Mouse (Mus musculus): ENCODE measurements around the gene Palld.

The Palld gene

DNA sequence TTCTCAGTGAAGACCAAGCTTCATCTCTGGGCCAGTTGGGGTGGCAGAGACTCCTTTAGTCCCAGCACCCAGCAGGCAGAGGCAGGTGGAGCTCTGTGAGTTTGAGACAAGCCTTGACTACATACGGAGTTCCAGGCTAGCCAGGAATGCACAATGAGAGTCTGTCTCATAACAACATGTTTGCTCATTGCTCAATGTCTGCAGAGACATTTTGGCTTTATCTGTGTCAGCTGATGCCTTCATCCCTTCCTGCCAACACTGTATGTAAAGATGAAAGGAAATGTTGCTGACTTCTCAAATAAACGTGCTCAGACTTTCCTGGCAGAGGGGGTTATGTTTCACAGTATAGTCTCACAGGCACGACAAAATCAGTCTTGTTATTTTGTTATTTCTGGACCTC is 401.6 kb downstream of the Palld start:
- DNase-seq (ENCODE audit: low spot score), result no peak

GRCm38 (mm10) chr8:61499035-61499434 is 403.5 kb downstream of the Palld start:
- no peak for DNase-seq (ENCODE audit: low spot score)

GRCm38 (mm10) chr8:61497110-61497509 is 405.4 kb downstream of the Palld start:
- DNase-seq (ENCODE audit: low spot score), result no peak

- DNase-seq (ENCODE audit: low spot score), result no peak
These were observed 413.9 kb downstream of the Palld start for GRCm38 (mm10) chr8:61488631-61489030.

DNA sequence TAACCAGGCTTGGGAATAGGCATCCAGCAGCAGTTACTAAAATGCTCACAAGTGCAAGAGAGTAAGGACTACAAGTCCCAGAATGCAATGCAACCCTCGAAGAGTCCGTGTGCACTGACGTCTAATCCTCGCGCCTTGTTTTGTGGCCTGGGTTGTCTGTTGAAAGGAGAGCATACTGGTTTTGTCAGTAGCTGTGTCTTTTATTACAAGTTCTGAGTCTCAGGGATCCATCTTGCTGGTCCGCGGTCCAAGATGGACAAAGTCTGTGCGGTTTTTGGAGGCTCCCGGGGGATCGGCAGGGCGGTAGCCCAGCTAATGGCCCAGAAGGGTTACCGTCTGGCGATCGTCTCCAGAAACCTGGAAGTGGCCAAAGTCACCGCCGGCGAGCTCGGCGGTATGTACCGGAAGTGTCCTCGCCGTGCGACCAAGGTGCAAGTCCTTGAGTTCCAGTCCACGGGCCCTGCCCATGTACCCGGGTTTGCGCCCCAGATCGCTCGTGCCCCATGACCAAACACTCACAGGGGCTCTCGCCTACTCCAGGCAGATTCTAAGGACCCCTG is 414.8 kb downstream of the Palld start, which contains the start of gene Cbr4:
TSS of gene Cbr4 (plus strand) at position 138 of the 560 bp plus-strand sequence.
- peak; percentile 76 for DNase-seq (ENCODE audit: low spot score)

- DNase-seq (ENCODE audit: low spot score), result no peak
These were observed 415.5 kb downstream of the Palld start for GRCm38 (mm10) chr8:61486923-61487529.

DNA sequence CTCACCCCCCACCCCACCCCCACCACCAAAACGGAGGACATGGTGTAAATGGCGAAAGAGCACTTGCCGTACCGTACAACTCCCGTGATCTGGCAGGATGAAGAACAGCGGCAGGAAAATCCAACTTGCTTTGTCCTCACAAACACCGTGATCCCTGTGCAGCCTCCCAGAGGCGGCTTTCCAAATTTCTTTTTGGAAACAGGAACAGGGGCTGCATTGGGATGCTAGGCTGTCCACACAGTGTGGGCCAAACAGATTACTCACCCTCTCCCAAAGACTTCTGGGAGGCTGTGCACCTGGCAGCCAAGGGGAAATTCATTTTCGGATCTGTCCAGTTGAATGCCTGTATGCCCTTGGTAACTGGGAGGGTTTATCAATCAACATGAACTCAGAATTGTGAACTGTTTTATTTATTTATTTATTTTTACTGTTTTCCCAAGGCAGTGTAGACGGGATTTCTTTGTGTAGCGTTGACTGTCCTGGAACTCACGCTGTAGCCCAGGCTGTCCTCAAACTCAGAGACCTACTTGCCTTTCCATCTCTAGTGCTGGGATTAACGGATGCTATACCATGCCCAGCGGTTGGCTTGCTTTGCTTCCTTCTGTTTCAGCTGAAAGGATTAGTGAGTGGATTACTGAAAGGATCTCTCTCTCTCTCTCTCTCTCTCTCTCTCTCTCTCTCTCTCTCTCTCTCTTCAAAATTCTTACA is 422.1 kb downstream of the Palld start:
- DNase-seq (ENCODE audit: low spot score), result no peak

- peak; percentile 48 for DNase-seq (ENCODE audit: low spot score)
These were observed 422.8 kb downstream of the Palld start for GRCm38 (mm10) chr8:61479506-61480214.

GRCm38 (mm10) chr8:61478793-61479192 is 423.7 kb downstream of the Palld start:
- DNase-seq (ENCODE audit: low spot score), result no peak

DNA sequence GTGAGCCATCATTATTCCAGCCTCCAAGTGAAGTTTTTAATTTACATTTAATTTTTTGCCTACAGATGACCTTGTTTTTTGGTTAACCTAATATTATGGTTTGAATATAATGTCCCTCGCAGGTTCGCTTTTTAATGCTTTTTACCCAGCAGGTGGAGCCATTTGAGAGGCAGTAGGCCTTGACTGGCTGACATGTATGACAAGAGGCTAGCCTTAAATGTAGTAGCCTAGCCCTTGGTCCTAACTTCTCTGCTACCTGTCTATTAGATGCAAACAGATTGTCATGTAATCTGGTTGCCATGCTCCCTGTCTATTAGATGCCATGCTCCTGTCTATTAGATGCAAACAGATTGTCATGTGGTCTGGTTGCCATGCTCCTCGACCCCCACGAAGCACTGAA is 424.3 kb downstream of the Palld start:
- no peak for DNase-seq (ENCODE audit: low spot score)

- no peak for DNase-seq (ENCODE audit: low spot score)
These were observed 426.3 kb downstream of the Palld start for GRCm38 (mm10) chr8:61476160-61476559.

DNA sequence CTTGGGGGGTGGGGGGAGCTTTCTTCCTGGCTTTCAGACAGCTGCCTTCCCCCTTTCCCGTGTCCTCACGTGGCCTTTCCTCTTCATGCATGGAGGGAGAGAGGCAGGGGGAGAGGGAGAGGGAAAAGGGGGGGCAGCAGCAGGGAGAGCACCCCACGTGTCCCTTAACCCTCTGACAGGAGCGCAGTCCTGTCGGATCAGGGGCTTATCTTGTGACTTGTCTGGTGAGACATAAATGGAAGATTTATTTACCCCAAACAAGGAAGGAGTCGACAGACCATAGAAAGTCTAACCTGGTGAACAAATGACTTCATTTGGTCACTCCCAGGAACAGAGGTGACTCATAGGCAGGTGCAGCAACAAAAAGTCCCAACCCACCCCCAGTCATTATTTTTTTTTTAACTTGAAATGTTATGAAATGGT is 427.2 kb downstream of the Palld start:
- DNase-seq (ENCODE audit: low spot score), result no peak

GRCm38 (mm10) chr8:61470213-61470612 is 432.3 kb downstream of the Palld start:
- DNase-seq (ENCODE audit: low spot score), result no peak

GRCm38 (mm10) chr8:61467553-61467815 is 435.0 kb downstream of the Palld start:
- DNase-seq (ENCODE audit: low spot score), result no peak

DNA sequence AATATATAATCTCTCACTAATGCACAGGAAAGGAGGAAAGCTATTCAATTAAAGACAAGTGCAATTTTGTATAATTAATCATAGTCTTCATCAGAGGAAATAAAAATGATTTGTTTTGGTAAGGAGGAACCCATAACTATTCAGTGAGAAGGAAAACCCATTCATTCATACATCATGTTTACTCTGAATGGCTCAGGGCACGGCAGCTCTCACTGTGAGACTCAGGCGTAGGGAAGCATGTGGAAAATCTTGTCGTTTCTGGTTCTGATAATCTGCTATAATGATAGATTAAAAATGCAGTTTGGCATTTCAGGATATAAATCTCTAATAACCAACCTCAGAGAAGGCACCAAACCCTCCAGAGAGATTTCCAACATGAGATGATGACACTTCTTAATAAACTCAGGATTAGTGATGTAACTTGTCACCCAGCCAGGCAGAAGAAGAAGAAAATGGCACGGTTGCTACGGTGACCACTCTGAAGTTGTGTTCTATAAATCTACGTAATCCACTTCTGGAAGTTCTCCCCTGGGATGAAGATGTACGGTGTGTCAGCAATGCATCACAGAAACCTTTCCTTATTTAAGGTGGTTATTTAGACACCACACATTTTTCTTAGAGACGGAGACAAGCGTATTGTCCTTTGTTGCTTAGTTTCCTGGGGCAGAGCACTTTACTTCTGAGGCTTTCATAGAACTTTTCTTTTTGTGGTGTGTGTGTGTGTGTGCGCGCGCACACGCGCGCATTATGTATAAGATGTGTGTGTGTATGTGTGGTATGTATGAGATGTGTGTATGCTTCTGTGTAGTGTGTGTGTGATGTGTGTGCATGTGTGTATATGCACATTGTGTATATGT is 435.6 kb downstream of the Palld start:
- no peak for DNase-seq (ENCODE audit: low spot score)

- no peak for DNase-seq (ENCODE audit: low spot score)
These were observed 438.1 kb downstream of the Palld start for GRCm38 (mm10) chr8:61464393-61464792.

DNA sequence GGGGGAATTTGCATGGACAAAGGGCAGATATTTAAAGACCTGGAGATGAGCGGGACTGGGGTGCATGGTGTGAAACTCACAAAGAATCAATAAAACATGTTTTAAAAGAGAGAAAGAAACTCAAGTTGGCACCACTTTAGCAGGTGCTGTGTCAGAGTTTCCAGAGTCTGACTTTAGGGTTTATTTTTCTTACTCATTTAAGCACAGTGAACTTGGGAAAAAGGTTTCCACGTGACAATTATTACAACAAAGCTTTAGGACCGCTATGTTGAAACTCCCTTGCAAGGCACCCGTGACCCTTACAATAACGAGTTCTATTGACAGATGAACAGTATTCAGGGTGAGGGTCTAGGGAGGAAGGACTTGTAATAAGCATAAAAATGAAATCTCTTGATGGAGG is 440.3 kb downstream of the Palld start:
- DNase-seq (ENCODE audit: low spot score), result no peak

All from urinary bladder, postnatal 25 days (tissue).